ENCODE assay signal across 10 mouse cellular contexts in genomic region chr17:25608821-25609505, GRCm38 (mm10). TPM values are rescaled to one million over a fixed set of nuclear protein-coding genes. Genes with fewer than 3 reads are reported as not detected.
DNase-seq lines count a peak whose midpoint lies in the region; ATAC-seq and TF ChIP-seq lines count a peak whose summit lies in the region.
"Had no signal": no experiment of that assay in that cellular context is flagged by ENCODE, and none has a peak within 500 bp of the region (broad histone marks: within the 10 kb centered on the region; RNA-seq: fewer than 3 reads in every experiment).

No protein-coding gene starts in this region.

- no peak for TF ChIP-seq CTCF in cortical plate, adult 2 months (IDR thresholded peaks at IDR 0.05; ENCODE audit: extremely low read depth, insufficient read depth, low read length)
- TF ChIP-seq CTCF in midbrain, postnatal 0 days (IDR thresholded peaks at IDR 0.05): no peak
- no peak for TF ChIP-seq CTCF in liver, postnatal 0 days (IDR thresholded peaks at IDR 0.05; ENCODE audit: low read depth)

- H3K9ac ChIP-seq in heart, embryonic 13.5 days: no peak overlapping the region
- H3K9ac ChIP-seq in hindbrain, embryonic 15.5 days: no peak overlapping the region
- H3K9ac ChIP-seq in midbrain, postnatal 0 days (replicated peaks; ENCODE audit: low read length, poor library complexity, severe bottlenecking): no peak overlapping the region
- H3K9ac ChIP-seq in liver, postnatal 0 days (replicated peaks): no peak overlapping the region

- ATAC-seq in heart, embryonic 13.5 days (ENCODE audit: extremely low read depth, insufficient number of reproducible peaks, low FRiP score, low TSS enrichment): no peak
- ATAC-seq in hindbrain, embryonic 15.5 days (ENCODE audit: low FRiP score, low read depth): 0 out of 2 replicates have a peak, but pooled peaks have one; percentile 43
- ATAC-seq in midbrain, postnatal 0 days (ENCODE audit: low FRiP score): no peak; the same call in 1 of the 2 replicates
- ATAC-seq in liver, postnatal 0 days: no peak

- no peaks in the 10 kb centered on the region for H3K9me3 ChIP-seq in heart, embryonic 13.5 days
- H3K9me3 ChIP-seq in hindbrain, embryonic 15.5 days: no peaks in the 10 kb centered on the region
- H3K9me3 ChIP-seq in midbrain, postnatal 0 days (ENCODE audit: low read length): no peaks in the 10 kb centered on the region
- no peaks in the 10 kb centered on the region for H3K9me3 ChIP-seq in liver, postnatal 0 days (ENCODE audit: low read length)

- WGBS in heart, embryonic 13.5 days: 61% methylated on average over 10 of the region's 10 CpGs
- WGBS in hindbrain, embryonic 15.5 days: 41% methylated on average over 10 of the region's 10 CpGs
- 60% methylated on average over 10 of the region's 10 CpGs for WGBS in midbrain, postnatal 0 days
- WGBS in liver, postnatal 0 days (ENCODE audit: insufficient replicate concordance): 76% methylated on average over 10 of the region's 10 CpGs

- H3K27ac ChIP-seq in heart, embryonic 13.5 days (replicated peaks): 0 out of 2 replicates have a peak overlapping the region, but pooled peaks have one; percentile 59
- 0 out of 2 replicates have a peak overlapping the region, but pooled peaks have one; percentile 22 for H3K27ac ChIP-seq in cortical plate, adult 2 months (ENCODE audit: insufficient read depth, low read length)
- no peak overlapping the region; the same call in 1 of the 2 replicates for H3K27ac ChIP-seq in hindbrain, embryonic 15.5 days (replicated peaks)
- peak overlapping the region; percentile 34 for H3K27ac ChIP-seq in midbrain, postnatal 0 days (ENCODE audit: low read depth, low read length)
- H3K27ac ChIP-seq in liver, postnatal 0 days (ENCODE audit: low read depth): no peak overlapping the region

- no peak overlapping the region for H3K4me2 ChIP-seq in heart, embryonic 13.5 days
- no peak overlapping the region for H3K4me2 ChIP-seq in hindbrain, embryonic 15.5 days
- H3K4me2 ChIP-seq in midbrain, postnatal 0 days (ENCODE audit: low read depth, low read length, poor library complexity, severe bottlenecking): no peak overlapping the region
- H3K4me2 ChIP-seq in liver, postnatal 0 days (ENCODE audit: low read depth, low read length): no peak overlapping the region

- TF ChIP-seq EP300 in liver, postnatal 0 days (IDR thresholded peaks at IDR 0.05; ENCODE audit: low read depth): no peak

- no peak overlapping the region for H3K4me3 ChIP-seq in heart, embryonic 13.5 days
- no peak overlapping the region for H3K4me3 ChIP-seq in cortical plate, adult 2 months (ENCODE audit: insufficient read depth, low read length)
- no peak overlapping the region for H3K4me3 ChIP-seq in hindbrain, embryonic 15.5 days
- H3K4me3 ChIP-seq in midbrain, postnatal 0 days (ENCODE audit: low read depth, low read length): no peak overlapping the region
- no peak overlapping the region for H3K4me3 ChIP-seq in liver, postnatal 0 days (ENCODE audit: low read depth, low read length)

- peaks cover 53% of the 10 kb centered on the region for H3K4me1 ChIP-seq in heart, embryonic 13.5 days
- H3K4me1 ChIP-seq in cortical plate, adult 2 months (ENCODE audit: control insufficient read depth, insufficient read depth, low read length): peaks cover 4% of the 10 kb centered on the region
- H3K4me1 ChIP-seq in hindbrain, embryonic 15.5 days (replicated peaks): peaks cover 21% of the 10 kb centered on the region
- no peaks in the 10 kb centered on the region for H3K4me1 ChIP-seq in midbrain, postnatal 0 days (ENCODE audit: insufficient read depth, low read length)
- H3K4me1 ChIP-seq in liver, postnatal 0 days (ENCODE audit: insufficient read depth): no peaks in the 10 kb centered on the region

- H3K36me3 ChIP-seq in heart, embryonic 13.5 days: peaks cover 28% of the 10 kb centered on the region
- no peaks in the 10 kb centered on the region for H3K36me3 ChIP-seq in hindbrain, embryonic 15.5 days
- H3K36me3 ChIP-seq in midbrain, postnatal 0 days (ENCODE audit: insufficient read depth, low read length): 0 out of 2 replicates have a peak, but pooled peaks cover 5% of the 10 kb centered on the region
- no peaks in the 10 kb centered on the region for H3K36me3 ChIP-seq in liver, postnatal 0 days (replicated peaks; ENCODE audit: insufficient read depth, low read length)

- DNase-seq in heart, postnatal 14 days: no peak
- peak; percentile 28 for DNase-seq in midbrain, postnatal 0 days (ENCODE audit: low spot score)
- no peak for DNase-seq in right cerebral cortex, postnatal 25 days
- DNase-seq in adrenal gland, adult 18-20 months (ENCODE audit: low spot score in 2 of 2): no peak
- no peak for DNase-seq in liver, postnatal 0 days
- DNase-seq: kidney, adult 11 months; lung, postnatal 10 days had no signal

- intact Hi-C loops in heart, postnatal 14 days (cut with DNase I): no loop called here

- no peak for TF ChIP-seq POLR2A in cortical plate, adult 2 months (IDR thresholded peaks at IDR 0.05; ENCODE audit: extremely low read depth, insufficient read depth, low read length)

- H3K27me3 ChIP-seq in heart, embryonic 13.5 days (replicated peaks): no peaks in the 10 kb centered on the region
- no peaks in the 10 kb centered on the region for H3K27me3 ChIP-seq in hindbrain, embryonic 15.5 days
- H3K27me3 ChIP-seq in midbrain, postnatal 0 days (ENCODE audit: insufficient read depth, low read length): no peaks in the 10 kb centered on the region
- no peaks in the 10 kb centered on the region for H3K27me3 ChIP-seq in liver, postnatal 0 days (ENCODE audit: insufficient read depth, low read length)

RNA-seq across cellular contexts. Expression of gene Lmf1, which starts 30.1 kb away (rescaled TPM):
- 30.2 and 35.7 TPM in 2 replicates for polyA plus RNA-seq in heart, embryonic 13.5 days (2015; fragmentation: Nextera tagmentation; extraction: Ambion mirVana)
- total RNA-seq in heart, postnatal 14 days (2021): 10 to 100 TPM; 26.2 to 28.0 TPM
- 17.2 and 17.9 TPM in 2 replicates for polyA plus RNA-seq in cortical plate, adult 2 months (2012; rRNA removed)
- polyA plus RNA-seq in hindbrain, embryonic 15.5 days (2015; fragmentation: Nextera tagmentation; extraction: Ambion mirVana): 23.8 and 25.1 TPM in 2 replicates
- 27.3 and 27.6 TPM in 2 replicates for total RNA-seq in midbrain, postnatal 0 days (2014; rRNA removed)
- 19.8 and 23.0 TPM in 2 replicates for polyA plus RNA-seq in midbrain, postnatal 0 days (2015; fragmentation: Nextera tagmentation; extraction: Ambion mirVana)
- total RNA-seq in adrenal gland, adult 18-20 months (2021): 10 to 100 TPM; 36.9 to 38.7 TPM
- 11.9 and 12.5 TPM in 2 replicates for polyA plus RNA-seq in liver, postnatal 0 days (2015; fragmentation: Nextera tagmentation; extraction: Ambion mirVana)

RNA-seq across cellular contexts. Expression of gene Sox8, which starts 38.5 kb away (rescaled TPM):
- 0.53 and 1.5 TPM in 2 replicates for polyA plus RNA-seq in heart, embryonic 13.5 days (2015; fragmentation: Nextera tagmentation; extraction: Ambion mirVana)
- under 1 TPM; 0.56 to 0.67 TPM for total RNA-seq in heart, postnatal 14 days (2021)
- 42.5 and 51.6 TPM in 2 replicates for polyA plus RNA-seq in cortical plate, adult 2 months (2012; rRNA removed)
- 17.8 and 23.8 TPM in 2 replicates for polyA plus RNA-seq in hindbrain, embryonic 15.5 days (2015; fragmentation: Nextera tagmentation; extraction: Ambion mirVana)
- 21.5 and 31.0 TPM in 2 replicates for total RNA-seq in midbrain, postnatal 0 days (2014; rRNA removed)
- 16.3 and 19.9 TPM in 2 replicates for polyA plus RNA-seq in midbrain, postnatal 0 days (2015; fragmentation: Nextera tagmentation; extraction: Ambion mirVana)
- 1 to 10 TPM in 1 of 2 experiments, under 1 TPM in 1; 0.73 to 1.6 TPM for total RNA-seq in adrenal gland, adult 18-20 months (2021)
- 0.08 TPM in 1 of 2 replicates, not detected in the other for polyA plus RNA-seq in liver, postnatal 0 days (2015; fragmentation: Nextera tagmentation; extraction: Ambion mirVana)

Comparison
In these comparisons a context has a peak if more than half of its experiments do, and no peak if none do; other contexts are left out.
1. H3K27ac ChIP-seq: peak in heart, embryonic 13.5 days (single experiment), cortical plate, adult 2 months (single experiment) and midbrain, postnatal 0 days (single experiment); none in hindbrain, embryonic 15.5 days (single experiment) and liver, postnatal 0 days (single experiment).